Mouse (Mus musculus) cortical plate, adult 2 months (tissue): Measurements from ENCODE around the gene Srsf5. TPM values are rescaled to one million over a fixed set of nuclear protein-coding genes. Genes with fewer than 3 reads are reported as not detected.

Experiments
- H3K27ac ChIP-seq: fragments of 200-500 bp; 2 replicates; pipeline ENCODE4 v1.5.1; 2012; ENCODE audit warnings: low read length, control low read depth, inconsistent platforms; ENCODE audit not compliant: insufficient read depth
- H3K4me1 ChIP-seq: fragments of 200-500 bp; 2 replicates; pipeline ENCODE4 v1.6.1; 2011; ENCODE audit warnings: low read length; ENCODE audit not compliant: control insufficient read depth, insufficient read depth
- H3K4me3 ChIP-seq: fragments of 200-500 bp; 2 replicates; pipeline ENCODE4 v1.5.1; 2011; ENCODE audit warnings: mild to moderate bottlenecking, low read length, control low read depth; ENCODE audit not compliant: insufficient read depth
- CTCF ChIP-seq: fragments of 200-500 bp; IDR thresholded peaks from 2 replicates; pipeline ENCODE4 v1.5.1; 2011; ENCODE audit warnings: mild to moderate bottlenecking, control low read depth, low read length; ENCODE audit not compliant: insufficient read depth; ENCODE audit errors: extremely low read depth
- POLR2A ChIP-seq: fragments of 200-500 bp; IDR thresholded peaks from 2 replicates; pipeline ENCODE4 v1.6.1; 2011; ENCODE audit warnings: mild to moderate bottlenecking, low read length, control low read depth; ENCODE audit not compliant: insufficient read depth; ENCODE audit errors: extremely low read depth
- polyA plus RNA-seq: library from polyadenylated mRNA; depleted of rRNA; stranded (reverse); fragments of >200 nt; gene quantifications from 2 replicates; pipeline ENCODE4 v1.2.3, GENCODE M21; 2012; rRNA removed

The Srsf5 gene
- polyA plus RNA-seq: 627 and 699 TPM in 2 replicates

GRCm38 (mm10) chr12:80945334-80945995 lies at the start of gene Srsf5:
TSS of gene Srsf5 (plus strand) at chr12:80945504.
- H3K4me3 ChIP-seq: peak within 1 kb of the TSS; percentile 93
- no peak for TF ChIP-seq CTCF
- TF ChIP-seq POLR2A: peak; percentile 100
- H3K4me1 ChIP-seq: peaks cover 5% of the 10 kb centered on the region
- H3K27ac ChIP-seq: peak within 1 kb of the TSS; percentile 98

- TF ChIP-seq POLR2A (no peak), CTCF (no peak)
- Histone ChIP-seq H3K4me1 (no peaks in the 10 kb centered on the region), H3K27ac (no peak overlapping the region), H3K4me3 (no peak overlapping the region)
Measured at GRCm38 (mm10) chr12:80909631-80910030, 35.7 kb upstream of the Srsf5 start.

GRCm38 (mm10) chr12:80917764-80918163 lies 27.5 kb upstream of the Srsf5 start:
- no peak overlapping the region for H3K4me3 ChIP-seq
- 0 out of 2 replicates have a peak, but pooled peaks have one; percentile 0 for TF ChIP-seq CTCF
- TF ChIP-seq POLR2A: no peak
- no peaks in the 10 kb centered on the region for H3K4me1 ChIP-seq
- no peak overlapping the region for H3K27ac ChIP-seq

GRCm38 (mm10) chr12:80921301-80921700 lies 24.0 kb upstream of the Srsf5 start:
- no peaks in the 10 kb centered on the region for H3K4me1 ChIP-seq
- no peak for TF ChIP-seq CTCF
- TF ChIP-seq POLR2A: no peak
- H3K4me3 ChIP-seq: no peak overlapping the region
- no peak overlapping the region for H3K27ac ChIP-seq

- Histone ChIP-seq H3K27ac (no peak overlapping the region), H3K4me3 (0 out of 2 replicates have a peak overlapping the region, but pooled peaks have one; percentile 7), H3K4me1 (no peaks in the 10 kb centered on the region)
- TF ChIP-seq POLR2A: no peak
- no peak for TF ChIP-seq CTCF
Measured at GRCm38 (mm10) chr12:80922869-80923268, 22.4 kb upstream of the Srsf5 start.

- Histone ChIP-seq H3K4me3 (no peak overlapping the region), H3K27ac (no peak overlapping the region), H3K4me1 (no peaks in the 10 kb centered on the region)
- no peak for TF ChIP-seq POLR2A
- TF ChIP-seq CTCF: no peak
Measured at GRCm38 (mm10) chr12:80923602-80924001, 21.7 kb upstream of the Srsf5 start.

GRCm38 (mm10) chr12:80924205-80924604 lies 21.1 kb upstream of the Srsf5 start:
- Histone ChIP-seq H3K27ac (no peak overlapping the region), H3K4me1 (no peaks in the 10 kb centered on the region), H3K4me3 (no peak overlapping the region)
- TF ChIP-seq POLR2A: no peak
- no peak for TF ChIP-seq CTCF

- no peaks in the 10 kb centered on the region for H3K4me1 ChIP-seq
- H3K27ac ChIP-seq: no peak overlapping the region
- H3K4me3 ChIP-seq: no peak overlapping the region
- TF ChIP-seq CTCF (no peak), POLR2A (no peak)
Measured at GRCm38 (mm10) chr12:80925919-80926318, 19.4 kb upstream of the Srsf5 start.

- Histone ChIP-seq H3K4me3 (no peak overlapping the region), H3K4me1 (no peaks in the 10 kb centered on the region), H3K27ac (no peak overlapping the region)
- no peak for TF ChIP-seq CTCF
Measured at GRCm38 (mm10) chr12:80926550-80926949, 18.8 kb upstream of the Srsf5 start.

- Histone ChIP-seq H3K4me3 (no peak overlapping the region), H3K4me1 (no peaks in the 10 kb centered on the region), H3K27ac (no peak overlapping the region)
- TF ChIP-seq POLR2A (no peak), CTCF (no peak)
Measured at GRCm38 (mm10) chr12:80927518-80927917, 17.8 kb upstream of the Srsf5 start.

GRCm38 (mm10) chr12:80928881-80929280 lies 16.4 kb upstream of the Srsf5 start:
- no peak for TF ChIP-seq POLR2A
- no peak overlapping the region for H3K27ac ChIP-seq
- H3K4me1 ChIP-seq: no peaks in the 10 kb centered on the region
- no peak overlapping the region for H3K4me3 ChIP-seq
